Mouse (Mus musculus): ENCODE data around the gene Lta.

DNA sequence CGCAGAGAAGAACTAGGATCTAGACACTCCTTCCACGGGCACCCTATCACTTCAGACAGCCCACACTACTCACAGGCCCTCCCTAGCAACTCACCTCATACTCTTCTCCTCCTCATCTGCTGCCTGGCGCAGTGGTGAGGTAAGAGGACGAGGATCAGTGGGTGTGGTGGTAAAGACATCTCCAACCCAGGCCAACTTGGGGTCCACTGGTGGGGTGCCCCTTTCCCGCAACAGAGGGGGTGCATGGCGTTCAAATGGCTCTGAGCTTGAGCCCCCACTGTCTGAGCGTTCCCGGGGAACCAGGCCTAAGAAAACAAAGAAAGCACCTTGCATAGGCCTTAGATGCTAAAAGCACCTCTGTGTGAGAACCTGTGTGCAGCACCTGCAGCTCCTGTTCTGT lies 47.9 kb downstream of the Lta start:
- TF ChIP-seq POLR2A (IDR thresholded peaks at IDR 0.05; ENCODE audit: low read depth, low read length) (no peak), CTCF (IDR thresholded peaks at IDR 0.05; ENCODE audit: extremely low read depth, insufficient read depth, insufficient read length, insufficient replicate concordance) (no peak)

All from spleen, adult 2 months (tissue).